Mouse (Mus musculus): ENCODE results near the gene Rnf150. TPM values are rescaled to one million over a fixed set of nuclear protein-coding genes. Genes with fewer than 3 reads are reported as not detected.

Rnf150 gene
- polyA plus RNA-seq, 1 experiment, result 0.46 TPM

DNA sequence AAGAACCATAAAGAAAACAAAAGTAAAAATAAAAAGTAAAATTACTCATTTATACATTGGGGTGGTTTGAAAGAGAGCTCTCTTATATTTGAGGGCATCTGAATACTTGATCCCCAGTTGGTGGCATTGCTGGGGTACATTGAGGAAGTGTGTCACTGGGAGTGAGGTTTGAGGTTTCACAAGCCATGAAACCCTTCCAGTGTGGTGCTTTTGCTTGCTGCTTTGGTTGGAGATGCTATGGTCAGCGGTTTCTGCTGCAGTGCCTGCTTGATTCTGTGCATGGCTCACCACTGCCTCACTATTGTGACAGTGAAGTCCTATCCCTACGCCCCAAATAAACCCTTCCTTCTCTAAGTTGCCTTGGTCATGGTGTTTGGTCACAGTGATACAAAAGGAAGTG, 10.9 kb downstream of the Rnf150 start:
- no peaks in the 10 kb centered on the region for H3K36me3 ChIP-seq (ENCODE audit: control insufficient read depth, insufficient read depth, low read length, poor library complexity, severe bottlenecking)
- TF ChIP-seq POLR2A (IDR thresholded peaks at IDR 0.05; ENCODE audit: insufficient read depth, low read length), result no peak
- TF ChIP-seq CTCF (IDR thresholded peaks at IDR 0.05; ENCODE audit: low read depth, low read length), result no peak
- no peak for TF ChIP-seq EP300 (IDR thresholded peaks at IDR 0.05; ENCODE audit: insufficient read depth, low read depth, low read length)
- no peaks in the 10 kb centered on the region for H3K9me3 ChIP-seq (replicated peaks; ENCODE audit: control insufficient read depth, insufficient read depth, low read length, poor library complexity, severe bottlenecking)
- no peak overlapping the region for H3K9ac ChIP-seq (ENCODE audit: low read depth, poor library complexity, severe bottlenecking)
- no peaks in the 10 kb centered on the region; the same call in 1 of the 2 replicates for H3K27me3 ChIP-seq (ENCODE audit: control insufficient read depth, insufficient read depth, low read length, poor library complexity, severe bottlenecking)
- no peak overlapping the region for H3K4me3 ChIP-seq (ENCODE audit: low read depth, low read length)
- H3K27ac ChIP-seq (ENCODE audit: insufficient read depth, low read length), result no peak overlapping the region
- H3K4me1 ChIP-seq (ENCODE audit: control insufficient read depth, insufficient read depth, low read length), result no peaks in the 10 kb centered on the region

DNA sequence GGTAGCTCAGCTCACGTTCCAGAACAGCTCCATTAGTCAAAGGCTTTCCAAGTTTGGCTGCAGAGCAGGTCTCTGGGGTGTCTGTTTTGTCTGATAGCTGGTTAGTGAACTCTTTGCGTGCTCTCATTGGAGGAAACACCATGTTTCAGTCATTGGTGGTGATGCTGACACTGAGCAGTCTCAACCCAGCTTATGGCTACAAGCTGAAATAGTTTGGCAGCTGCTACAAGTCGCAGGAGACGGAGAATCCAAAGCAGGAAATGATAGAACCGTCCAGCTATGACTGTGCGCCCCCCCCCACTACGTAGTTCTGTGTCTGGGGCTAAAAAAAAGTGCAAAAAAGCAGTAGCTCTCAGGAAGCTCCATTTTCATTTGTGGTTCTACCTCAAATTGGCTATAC, 12.0 kb downstream of the Rnf150 start:
- TF ChIP-seq EP300 (IDR thresholded peaks at IDR 0.05; ENCODE audit: insufficient read depth, low read depth, low read length) (no peak), POLR2A (IDR thresholded peaks at IDR 0.05; ENCODE audit: insufficient read depth, low read length) (no peak), CTCF (IDR thresholded peaks at IDR 0.05; ENCODE audit: low read depth, low read length) (no peak)
- H3K9ac ChIP-seq (ENCODE audit: low read depth, poor library complexity, severe bottlenecking), result no peak overlapping the region
- no peaks in the 10 kb centered on the region for H3K36me3 ChIP-seq (ENCODE audit: control insufficient read depth, insufficient read depth, low read length, poor library complexity, severe bottlenecking)
- H3K4me3 ChIP-seq (ENCODE audit: low read depth, low read length), result no peak overlapping the region
- H3K27ac ChIP-seq (ENCODE audit: insufficient read depth, low read length), result no peak overlapping the region
- no peaks in the 10 kb centered on the region for H3K9me3 ChIP-seq (replicated peaks; ENCODE audit: control insufficient read depth, insufficient read depth, low read length, poor library complexity, severe bottlenecking)
- H3K27me3 ChIP-seq (ENCODE audit: control insufficient read depth, insufficient read depth, low read length, poor library complexity, severe bottlenecking), result no peaks in the 10 kb centered on the region; the same call in 1 of the 2 replicates
- H3K4me1 ChIP-seq (ENCODE audit: control insufficient read depth, insufficient read depth, low read length), result no peaks in the 10 kb centered on the region

DNA sequence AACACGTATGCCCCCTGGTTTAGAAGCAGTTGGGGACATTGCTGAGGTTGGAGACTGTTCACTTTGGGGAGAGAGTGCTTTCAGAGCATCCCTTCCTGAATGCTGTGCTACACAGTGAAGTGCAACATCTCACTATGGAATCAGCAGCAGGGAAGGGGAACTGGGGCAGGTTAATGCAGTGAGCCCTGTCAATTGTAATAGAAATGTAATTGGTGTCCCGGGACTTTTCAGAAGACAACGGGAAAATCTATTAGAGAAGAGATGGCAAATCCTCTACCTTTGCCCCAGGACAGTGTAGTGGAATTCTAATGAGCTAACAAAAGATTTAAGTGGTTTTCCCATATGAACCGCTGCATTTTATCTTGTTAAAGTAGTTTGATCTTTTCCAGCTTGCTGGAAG, 21.3 kb downstream of the Rnf150 start:
- H3K36me3 ChIP-seq (ENCODE audit: control insufficient read depth, insufficient read depth, low read length, poor library complexity, severe bottlenecking), result no peaks in the 10 kb centered on the region
- H3K27ac ChIP-seq (ENCODE audit: insufficient read depth, low read length), result no peak overlapping the region
- TF ChIP-seq EP300 (IDR thresholded peaks at IDR 0.05; ENCODE audit: insufficient read depth, low read depth, low read length) (no peak), CTCF (IDR thresholded peaks at IDR 0.05; ENCODE audit: low read depth, low read length) (no peak), POLR2A (IDR thresholded peaks at IDR 0.05; ENCODE audit: insufficient read depth, low read length) (no peak)
- no peak overlapping the region for H3K9ac ChIP-seq (ENCODE audit: low read depth, poor library complexity, severe bottlenecking)
- H3K4me3 ChIP-seq (ENCODE audit: low read depth, low read length), result no peak overlapping the region
- H3K9me3 ChIP-seq (replicated peaks; ENCODE audit: control insufficient read depth, insufficient read depth, low read length, poor library complexity, severe bottlenecking), result no peaks in the 10 kb centered on the region
- no peaks in the 10 kb centered on the region for H3K27me3 ChIP-seq (ENCODE audit: control insufficient read depth, insufficient read depth, low read length, poor library complexity, severe bottlenecking)
- H3K4me1 ChIP-seq (ENCODE audit: control insufficient read depth, insufficient read depth, low read length), result no peaks in the 10 kb centered on the region

DNA sequence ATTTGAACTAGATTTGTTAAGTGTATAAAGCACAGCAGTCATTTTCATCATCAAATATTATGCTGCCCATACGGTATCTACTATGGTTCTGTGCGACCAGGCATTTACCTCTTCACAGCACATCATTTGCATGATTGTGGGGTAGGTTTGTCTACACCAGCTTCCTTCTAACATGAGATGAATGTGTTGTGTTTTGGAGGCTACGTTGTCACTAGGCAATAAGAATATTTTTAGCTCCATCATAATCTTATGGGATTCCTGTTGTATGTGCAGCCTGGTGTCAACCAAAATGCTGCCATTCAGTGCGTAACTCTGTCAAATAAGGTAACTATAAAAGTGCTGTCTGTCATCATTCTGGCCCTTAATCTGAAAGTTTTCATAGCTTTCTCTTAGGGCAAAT, 24.1 kb downstream of the Rnf150 start:
- Histone ChIP-seq H3K4me1 (ENCODE audit: control insufficient read depth, insufficient read depth, low read length) (no peaks in the 10 kb centered on the region), H3K27me3 (ENCODE audit: control insufficient read depth, insufficient read depth, low read length, poor library complexity, severe bottlenecking) (no peaks in the 10 kb centered on the region), H3K27ac (ENCODE audit: insufficient read depth, low read length) (no peak overlapping the region), H3K36me3 (ENCODE audit: control insufficient read depth, insufficient read depth, low read length, poor library complexity, severe bottlenecking) (no peaks in the 10 kb centered on the region), H3K4me3 (ENCODE audit: low read depth, low read length) (no peak overlapping the region), H3K9me3 (replicated peaks; ENCODE audit: control insufficient read depth, insufficient read depth, low read length, poor library complexity, severe bottlenecking) (no peaks in the 10 kb centered on the region), H3K9ac (ENCODE audit: low read depth, poor library complexity, severe bottlenecking) (no peak overlapping the region)
- TF ChIP-seq EP300 (IDR thresholded peaks at IDR 0.05; ENCODE audit: insufficient read depth, low read depth, low read length), result no peak
- no peak for TF ChIP-seq POLR2A (IDR thresholded peaks at IDR 0.05; ENCODE audit: insufficient read depth, low read length)
- no peak for TF ChIP-seq CTCF (IDR thresholded peaks at IDR 0.05; ENCODE audit: low read depth, low read length)

DNA sequence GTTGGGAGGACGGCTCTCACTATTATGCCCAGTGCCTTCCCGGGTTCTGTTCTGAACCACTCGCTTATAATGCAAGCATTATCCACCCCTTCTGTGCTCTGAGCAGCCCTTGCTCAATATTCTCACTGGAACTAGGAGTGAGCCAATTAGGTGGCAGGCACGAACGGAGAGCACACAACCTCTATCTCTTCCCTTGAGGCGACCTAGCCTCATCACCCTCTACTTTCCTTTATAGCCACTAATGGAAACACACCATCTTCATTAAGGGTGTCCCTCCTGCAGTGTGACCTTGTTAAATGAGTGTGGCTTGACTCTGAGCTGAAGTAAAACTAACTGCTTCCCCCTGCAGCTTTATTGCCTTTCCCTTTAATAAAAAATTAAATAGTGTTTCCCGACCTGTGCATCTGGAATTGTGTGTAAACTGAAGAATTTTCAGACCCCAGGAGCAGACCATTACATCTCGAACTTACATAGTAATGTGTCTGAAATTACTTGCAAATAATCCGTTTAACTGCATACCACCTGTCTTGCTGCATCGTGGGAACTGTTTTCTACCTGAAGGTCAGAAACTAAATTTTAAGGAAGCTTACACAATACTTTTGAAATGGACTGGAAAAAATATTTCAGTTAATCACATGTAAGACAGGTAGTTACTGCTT, 26.0 kb downstream of the Rnf150 start:
- Histone ChIP-seq H3K36me3 (ENCODE audit: control insufficient read depth, insufficient read depth, low read length, poor library complexity, severe bottlenecking) (no peaks in the 10 kb centered on the region), H3K27ac (ENCODE audit: insufficient read depth, low read length) (no peak overlapping the region), H3K4me3 (ENCODE audit: low read depth, low read length) (no peak overlapping the region), H3K9ac (ENCODE audit: low read depth, poor library complexity, severe bottlenecking) (no peak overlapping the region), H3K27me3 (ENCODE audit: control insufficient read depth, insufficient read depth, low read length, poor library complexity, severe bottlenecking) (no peaks in the 10 kb centered on the region), H3K9me3 (replicated peaks; ENCODE audit: control insufficient read depth, insufficient read depth, low read length, poor library complexity, severe bottlenecking) (no peaks in the 10 kb centered on the region), H3K4me1 (ENCODE audit: control insufficient read depth, insufficient read depth, low read length) (no peaks in the 10 kb centered on the region)
- TF ChIP-seq EP300 (IDR thresholded peaks at IDR 0.05; ENCODE audit: insufficient read depth, low read depth, low read length) (no peak), CTCF (IDR thresholded peaks at IDR 0.05; ENCODE audit: low read depth, low read length) (no peak), POLR2A (IDR thresholded peaks at IDR 0.05; ENCODE audit: insufficient read depth, low read length) (no peak)

DNA sequence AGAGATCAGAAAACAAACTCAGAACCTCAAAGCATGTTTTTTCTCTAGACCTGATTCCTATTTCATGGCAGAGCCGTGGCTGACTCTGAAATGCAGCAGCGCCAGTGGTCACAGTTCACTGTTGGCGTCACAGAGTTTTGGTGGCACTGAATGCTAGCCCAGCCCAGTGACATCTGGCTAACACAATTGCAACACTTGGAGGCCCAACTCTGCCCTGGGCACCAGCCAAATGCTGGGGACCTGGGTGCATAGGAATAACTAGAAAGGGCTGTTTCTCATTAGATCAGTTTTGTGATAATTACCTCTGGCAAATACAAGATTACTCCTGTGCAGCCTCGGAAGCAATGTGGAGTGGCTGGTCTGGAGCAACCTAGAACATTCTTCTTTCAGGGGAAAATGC, 31.9 kb downstream of the Rnf150 start:
- no peaks in the 10 kb centered on the region for H3K27me3 ChIP-seq (ENCODE audit: control insufficient read depth, insufficient read depth, low read length, poor library complexity, severe bottlenecking)
- TF ChIP-seq POLR2A (IDR thresholded peaks at IDR 0.05; ENCODE audit: insufficient read depth, low read length) (no peak), CTCF (IDR thresholded peaks at IDR 0.05; ENCODE audit: low read depth, low read length) (no peak), EP300 (IDR thresholded peaks at IDR 0.05; ENCODE audit: insufficient read depth, low read depth, low read length) (no peak)
- H3K9ac ChIP-seq (ENCODE audit: low read depth, poor library complexity, severe bottlenecking), result no peak overlapping the region
- no peaks in the 10 kb centered on the region for H3K36me3 ChIP-seq (ENCODE audit: control insufficient read depth, insufficient read depth, low read length, poor library complexity, severe bottlenecking)
- no peaks in the 10 kb centered on the region for H3K9me3 ChIP-seq (replicated peaks; ENCODE audit: control insufficient read depth, insufficient read depth, low read length, poor library complexity, severe bottlenecking)
- H3K4me3 ChIP-seq (ENCODE audit: low read depth, low read length), result no peak overlapping the region
- no peak overlapping the region for H3K27ac ChIP-seq (ENCODE audit: insufficient read depth, low read length)
- H3K4me1 ChIP-seq (ENCODE audit: control insufficient read depth, insufficient read depth, low read length), result no peaks in the 10 kb centered on the region

Data from ES-Bruce4 (cell line).